Mouse (Mus musculus) bone marrow, adult 2 months (tissue): ENCODE measurements around the gene Rcc1l.

Source experiments
- CTCF ChIP-seq: fragments of 200-500 bp; IDR thresholded peaks from 2 replicates; pipeline ENCODE4 v1.5.1; 2011; ENCODE audit warnings: low read length, control low read depth; ENCODE audit not compliant: control insufficient read depth, insufficient read depth
- POLR2A ChIP-seq: fragments of 200-500 bp; IDR thresholded peaks from 2 replicates; pipeline ENCODE4 v1.6.1; 2011; ENCODE audit warnings: low read depth, mild to moderate bottlenecking, control low read depth, low read length, borderline replicate concordance; ENCODE audit not compliant: control insufficient read depth

DNA sequence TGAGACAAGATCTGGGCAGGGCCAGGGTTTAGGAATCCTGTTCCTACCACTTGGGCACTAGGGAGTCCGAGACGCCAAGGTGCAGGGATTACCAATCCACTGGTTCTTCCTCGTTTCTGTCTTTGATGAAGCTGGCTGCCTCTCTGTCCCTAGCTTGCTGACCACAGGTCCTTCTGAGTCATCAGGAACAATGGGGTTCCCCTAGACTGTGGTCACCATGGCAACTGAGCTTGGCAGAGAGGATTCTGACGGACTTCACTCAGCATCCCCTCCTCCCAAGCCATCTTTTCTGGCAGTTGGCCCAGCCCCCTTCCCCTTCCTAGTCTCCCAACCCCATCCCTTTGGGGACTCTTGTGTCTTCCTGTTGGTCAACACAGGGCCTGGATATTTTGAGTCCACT is 45.0 kb downstream of the Rcc1l start:
- TF ChIP-seq POLR2A, result no peak
- TF ChIP-seq CTCF, result no peak
